Mouse (Mus musculus) cerebellum, adult 8-10 months (tissue): ENCODE data around the gene Cacna1c.

Experiments used
- DNase-seq: peaks from one replicate; pipeline ENCODE4 v3.0.0; 2022

Cacna1c gene

GRCm38 (mm10) chr6:118836693-118837092, 359.5 kb downstream of the Cacna1c start:
- no peak for DNase-seq

- DNase-seq, result no peak
Observed at GRCm38 (mm10) chr6:118834046-118834445, 362.2 kb downstream of the Cacna1c start.

GRCm38 (mm10) chr6:118833049-118833448, 363.2 kb downstream of the Cacna1c start:
- DNase-seq, result no peak

- no peak for DNase-seq
Observed at GRCm38 (mm10) chr6:118832616-118833015, 363.6 kb downstream of the Cacna1c start.

GRCm38 (mm10) chr6:118830851-118831250, 365.4 kb downstream of the Cacna1c start:
- no peak for DNase-seq

GRCm38 (mm10) chr6:118828187-118828586, 368.0 kb downstream of the Cacna1c start:
- no peak for DNase-seq

GRCm38 (mm10) chr6:118827560-118827959, 368.7 kb downstream of the Cacna1c start:
- DNase-seq, result no peak

GRCm38 (mm10) chr6:118825400-118825871, 370.8 kb downstream of the Cacna1c start:
- DNase-seq, result no peak

GRCm38 (mm10) chr6:118821536-118821935, 374.7 kb downstream of the Cacna1c start:
- DNase-seq, result peak; percentile 64

GRCm38 (mm10) chr6:118819657-118820056, 376.6 kb downstream of the Cacna1c start:
- DNase-seq, result no peak

- DNase-seq, result no peak
Observed at GRCm38 (mm10) chr6:118817928-118818503, 378.2 kb downstream of the Cacna1c start.

- DNase-seq, result no peak
Observed at GRCm38 (mm10) chr6:118816253-118816652, 380.0 kb downstream of the Cacna1c start.

GRCm38 (mm10) chr6:118812556-118812955, 383.7 kb downstream of the Cacna1c start:
- no peak for DNase-seq

- DNase-seq, result no peak
Observed at GRCm38 (mm10) chr6:118812007-118812406, 384.2 kb downstream of the Cacna1c start.

GRCm38 (mm10) chr6:118810834-118811233, 385.4 kb downstream of the Cacna1c start:
- DNase-seq, result no peak

- DNase-seq, result no peak
Observed at GRCm38 (mm10) chr6:118805139-118805538, 391.1 kb downstream of the Cacna1c start.

- DNase-seq, result no peak
Observed at GRCm38 (mm10) chr6:118802286-118802685, 393.9 kb downstream of the Cacna1c start.

- no peak for DNase-seq
Observed at GRCm38 (mm10) chr6:118796393-118796792, 399.8 kb downstream of the Cacna1c start.

- no peak for DNase-seq
Observed at GRCm38 (mm10) chr6:118795716-118796115, 400.5 kb downstream of the Cacna1c start.

- DNase-seq, result peak; percentile 83
Observed at GRCm38 (mm10) chr6:118791921-118792368, 404.3 kb downstream of the Cacna1c start.

- no peak for DNase-seq
Observed at GRCm38 (mm10) chr6:118787933-118788332, 408.3 kb downstream of the Cacna1c start.

- DNase-seq, result no peak
Observed at GRCm38 (mm10) chr6:118780280-118780679, 415.9 kb downstream of the Cacna1c start.

- DNase-seq, result no peak
Observed at GRCm38 (mm10) chr6:118779201-118779600, 417.0 kb downstream of the Cacna1c start.

- DNase-seq, result no peak
Observed at GRCm38 (mm10) chr6:118777457-118777856, 418.8 kb downstream of the Cacna1c start.

- DNase-seq, result no peak
Observed at GRCm38 (mm10) chr6:118776459-118776858, 419.8 kb downstream of the Cacna1c start.
